Mouse (Mus musculus): ENCODE measurements around the gene Defa37. TPM values are rescaled to one million over a fixed set of nuclear protein-coding genes. Genes with fewer than 3 reads are reported as not detected.
"Not testable (repeated sequence)": the region's sequence is repeated elsewhere in the genome, so short reads cannot be mapped to it uniquely, and the experiment has no call there.

The Defa37 gene
- polyA plus RNA-seq (2014; fragmentation: Nextera tagmentation; extraction: Ambion mirVana): not detected in 2 replicates

GRCm38 (mm10) chr8:21565086-21565485 is at the start of gene Defa37:
Gene Defa37, plus strand, starts transcription at chr8:21565386.
- H3K27me3 ChIP-seq (ENCODE audit: control insufficient read depth, insufficient read depth, low read length); H3K4me2 ChIP-seq (ENCODE audit: low read depth, low read length); H3K27ac ChIP-seq (ENCODE audit: low read depth, low read length); H3K9me3 ChIP-seq (ENCODE audit: control insufficient read depth, low read length); H3K4me1 ChIP-seq (ENCODE audit: control insufficient read depth, insufficient read depth, low read length); H3K9ac ChIP-seq (replicated peaks; ENCODE audit: low read depth, low read length); ATAC-seq (ENCODE audit: low read depth); H3K36me3 ChIP-seq (ENCODE audit: control insufficient read depth, insufficient read depth, low read length); H3K4me3 ChIP-seq (ENCODE audit: low read depth, low read length): not testable (repeated sequence)
- WGBS: no CpG with 5 or more reads among the region's 1 CpGs

GRCm38 (mm10) chr8:21528732-21529131 is 36.5 kb upstream of the Defa37 start, which contains the start of gene Defa32:
Gene Defa32, plus strand, starts transcription at chr8:21529032.
- no CpG with 5 or more reads among the region's 2 CpGs for WGBS
- not testable (repeated sequence) for H3K4me1 ChIP-seq (ENCODE audit: control insufficient read depth, insufficient read depth, low read length); H3K4me3 ChIP-seq (ENCODE audit: low read depth, low read length); H3K4me2 ChIP-seq (ENCODE audit: low read depth, low read length); H3K27me3 ChIP-seq (ENCODE audit: control insufficient read depth, insufficient read depth, low read length); H3K27ac ChIP-seq (ENCODE audit: low read depth, low read length); H3K36me3 ChIP-seq (ENCODE audit: control insufficient read depth, insufficient read depth, low read length); H3K9me3 ChIP-seq (ENCODE audit: control insufficient read depth, low read length); H3K9ac ChIP-seq (replicated peaks; ENCODE audit: low read depth, low read length); ATAC-seq (ENCODE audit: low read depth)

GRCm38 (mm10) chr8:21582706-21583105 is 17.5 kb downstream of the Defa37 start, which contains the start of gene Defa28:
Gene Defa28, plus strand, starts transcription at chr8:21583006.
- not testable (repeated sequence) for ATAC-seq (ENCODE audit: low read depth); H3K27ac ChIP-seq (ENCODE audit: low read depth, low read length); H3K4me2 ChIP-seq (ENCODE audit: low read depth, low read length); H3K36me3 ChIP-seq (ENCODE audit: control insufficient read depth, insufficient read depth, low read length); H3K4me3 ChIP-seq (ENCODE audit: low read depth, low read length); H3K9me3 ChIP-seq (ENCODE audit: control insufficient read depth, low read length); H3K4me1 ChIP-seq (ENCODE audit: control insufficient read depth, insufficient read depth, low read length); H3K27me3 ChIP-seq (ENCODE audit: control insufficient read depth, insufficient read depth, low read length); H3K9ac ChIP-seq (replicated peaks; ENCODE audit: low read depth, low read length)
- WGBS: no CpG with 5 or more reads among the region's 1 CpGs

GRCm38 (mm10) chr8:21594408-21594807 is 29.2 kb downstream of the Defa37 start, which contains the start of gene Gm7861:
Gene Gm7861, minus strand, starts transcription at chr8:21594508.
- no CpG with 5 or more reads among the region's 1 CpGs for WGBS
- H3K9ac ChIP-seq (replicated peaks; ENCODE audit: low read depth, low read length); H3K36me3 ChIP-seq (ENCODE audit: control insufficient read depth, insufficient read depth, low read length); H3K4me3 ChIP-seq (ENCODE audit: low read depth, low read length); ATAC-seq (ENCODE audit: low read depth); H3K4me2 ChIP-seq (ENCODE audit: low read depth, low read length); H3K4me1 ChIP-seq (ENCODE audit: control insufficient read depth, insufficient read depth, low read length); H3K27me3 ChIP-seq (ENCODE audit: control insufficient read depth, insufficient read depth, low read length); H3K27ac ChIP-seq (ENCODE audit: low read depth, low read length); H3K9me3 ChIP-seq (ENCODE audit: control insufficient read depth, low read length): not testable (repeated sequence)

Other genes starting within 250 kb of the Defa37 start
- not detected in 2 replicates for gene Defa27, start 249.8 kb upstream of the Defa37 start, polyA plus RNA-seq (2014; fragmentation: Nextera tagmentation; extraction: Ambion mirVana)
- gene Defa29, start 238.4 kb upstream of the Defa37 start, polyA plus RNA-seq (2014; fragmentation: Nextera tagmentation; extraction: Ambion mirVana): not detected in 2 replicates
- gene Defa2, start 186.9 kb upstream of the Defa37 start, polyA plus RNA-seq (2014; fragmentation: Nextera tagmentation; extraction: Ambion mirVana): not detected in 2 replicates
- not detected in 2 replicates for gene Defa33, start 173.6 kb upstream of the Defa37 start, polyA plus RNA-seq (2014; fragmentation: Nextera tagmentation; extraction: Ambion mirVana)
- gene Defa36, start 138.0 kb upstream of the Defa37 start, polyA plus RNA-seq (2014; fragmentation: Nextera tagmentation; extraction: Ambion mirVana): not detected in 2 replicates
- gene Gm7849, start 108.8 kb upstream of the Defa37 start, polyA plus RNA-seq (2014; fragmentation: Nextera tagmentation; extraction: Ambion mirVana): not detected in 2 replicates
- gene Defa20, start 56.1 kb upstream of the Defa37 start, polyA plus RNA-seq (2014; fragmentation: Nextera tagmentation; extraction: Ambion mirVana): not detected in 2 replicates
- not detected in 2 replicates for gene Defa32, start 36.4 kb upstream of the Defa37 start, polyA plus RNA-seq (2014; fragmentation: Nextera tagmentation; extraction: Ambion mirVana)
- not detected in 2 replicates for gene Defa28, start 17.6 kb downstream of the Defa37 start, polyA plus RNA-seq (2014; fragmentation: Nextera tagmentation; extraction: Ambion mirVana)
- gene Gm7861, start 29.1 kb downstream of the Defa37 start, polyA plus RNA-seq (2014; fragmentation: Nextera tagmentation; extraction: Ambion mirVana): not detected in 2 replicates
- gene Defa26, start 52.8 kb downstream of the Defa37 start, polyA plus RNA-seq (2014; fragmentation: Nextera tagmentation; extraction: Ambion mirVana): not detected in 2 replicates
- gene Defa17, start 90.4 kb downstream of the Defa37 start, polyA plus RNA-seq (2014; fragmentation: Nextera tagmentation; extraction: Ambion mirVana): not detected in 2 replicates
- gene Defa34, start 100.4 kb downstream of the Defa37 start, polyA plus RNA-seq (2014; fragmentation: Nextera tagmentation; extraction: Ambion mirVana): not detected in 2 replicates
- gene AY761184, start 138.3 kb downstream of the Defa37 start, polyA plus RNA-seq (2014; fragmentation: Nextera tagmentation; extraction: Ambion mirVana): not detected in 2 replicates
- not detected in 2 replicates for gene Defa24, start 169.1 kb downstream of the Defa37 start, polyA plus RNA-seq (2014; fragmentation: Nextera tagmentation; extraction: Ambion mirVana)